26 mouse cellular contexts compared by ENCODE assay signal in genomic region chr17:86078060-86078459, GRCm38 (mm10).
DNase-seq lines count a peak whose midpoint lies in the region; ATAC-seq and TF ChIP-seq lines count a peak whose summit lies in the region.
"Had no signal": no experiment of that assay in that cellular context is flagged by ENCODE, and none has a peak within 500 bp of the region (broad histone marks: within the 10 kb centered on the region; RNA-seq: fewer than 3 reads in every experiment).

No protein-coding gene starts in this region.

- no peak overlapping the region for H3K27ac ChIP-seq in intestine, postnatal 0 days (ENCODE audit: low read depth, low read length)
- H3K27ac ChIP-seq: embryonic facial prominence, embryonic 15.5 days; gastrocnemius, adult 2 months; heart, embryonic 15.5 days; hindbrain, postnatal 0 days had no signal

- H3K36me3 ChIP-seq in intestine, postnatal 0 days (ENCODE audit: control insufficient read depth, insufficient read depth): no peaks in the 10 kb centered on the region; the same call in 1 of the 2 replicates
- H3K36me3 ChIP-seq: embryonic facial prominence, embryonic 15.5 days; heart, embryonic 12.5 days; heart, embryonic 15.5 days had no signal

- H3K4me2 ChIP-seq in intestine, postnatal 0 days (replicated peaks; ENCODE audit: low read depth): no peak overlapping the region
- H3K4me2 ChIP-seq: embryonic facial prominence, embryonic 15.5 days; heart, embryonic 12.5 days; heart, embryonic 15.5 days had no signal

- no peaks in the 10 kb centered on the region for H3K27me3 ChIP-seq in intestine, postnatal 0 days (replicated peaks; ENCODE audit: control insufficient read depth, insufficient read depth, low read length)
- H3K27me3 ChIP-seq: embryonic facial prominence, embryonic 15.5 days; heart, embryonic 12.5 days; heart, embryonic 15.5 days had no signal

- no peaks in the 10 kb centered on the region for H3K9me3 ChIP-seq in intestine, postnatal 0 days (ENCODE audit: control insufficient read depth)
- H3K9me3 ChIP-seq: embryonic facial prominence, embryonic 15.5 days; heart, embryonic 12.5 days; heart, embryonic 15.5 days had no signal

- TF ChIP-seq CTCF in intestine, postnatal 0 days (IDR thresholded peaks at IDR 0.05; ENCODE audit: low read depth): no peak

- ATAC-seq in megakaryocyte progenitor cell, adult 5-6 weeks (replicated peaks; ENCODE audit: poor library complexity): peak; percentile 39; the same call in 1 of the 2 replicates
- ATAC-seq in intestine, postnatal 0 days: no peak
- ATAC-seq: activated CD4-positive, CD25-positive, alpha-beta regulatory T cell, adult 4 months; forebrain, embryonic 14.5 days; forebrain, postnatal 0 days; hindbrain, postnatal 0 days; inflammation-experienced regulatory T-cells, adult 6 months had no signal

- 88% methylated on average over 11 of the region's 11 CpGs for WGBS in intestine, postnatal 0 days

- H3K4me3 ChIP-seq in intestine, postnatal 0 days (ENCODE audit: low read depth, low read length): no peak overlapping the region
- H3K4me3 ChIP-seq: embryonic facial prominence, embryonic 15.5 days; gastrocnemius, adult 2 months; heart, embryonic 12.5 days; heart, embryonic 15.5 days had no signal

- DNase-seq in embryo, embryonic 10 days (ENCODE audit: low spot score): peak; percentile 14
- DNase-seq in embryo, embryonic 10.5 days (ENCODE audit: low spot score): no peak
- peak; percentile 10 for DNase-seq in thymus, postnatal 4 days
- DNase-seq in thymus, postnatal 25 days: no peak
- no peak for DNase-seq in spleen, postnatal 10 days (ENCODE audit: low spot score in 2 of 2)
- DNase-seq: adrenal gland, adult 8-10 months; adrenal gland, postnatal 25 days; cerebellum, adult 18-20 months; cerebellum, adult 9-10 months; cerebellum, postnatal 14 days; embryo, embryonic 11 days; forebrain, postnatal 0 days; gastrocnemius, adult 2 months; gastrocnemius, postnatal 14 days; heart, adult 18-20 months; heart, postnatal 10 days; heart, postnatal 36 days had no signal

- no peaks in the 10 kb centered on the region for H3K4me1 ChIP-seq in intestine, postnatal 0 days (replicated peaks; ENCODE audit: control insufficient read depth, insufficient read depth, low read length)
- H3K4me1 ChIP-seq: embryonic facial prominence, embryonic 15.5 days; heart, embryonic 15.5 days had no signal

- no peak overlapping the region for H3K9ac ChIP-seq in intestine, postnatal 0 days (ENCODE audit: low read depth, low read length)
- H3K9ac ChIP-seq: embryonic facial prominence, embryonic 15.5 days; forebrain, postnatal 0 days; heart, embryonic 12.5 days; heart, embryonic 15.5 days had no signal

Comparison
In these comparisons a context has a peak if more than half of its experiments do, and no peak if none do; other contexts are left out.
1. DNase-seq: peak in embryo, embryonic 10 days (single experiment) and thymus, postnatal 4 days (single experiment); none in embryo, embryonic 10.5 days (single experiment), thymus, postnatal 25 days (single experiment) and spleen, postnatal 10 days (0 of 2).